Mouse (Mus musculus) thymus, adult 2 months (tissue): Measurements from ENCODE around the gene Tanc1.

Experiments
- CTCF ChIP-seq: fragments of 200-500 bp; IDR thresholded peaks from 2 replicates; pipeline ENCODE4 v1.5.1; 2012; ENCODE audit warnings: mild to moderate bottlenecking, control low read depth, low read length, moderate library complexity, borderline replicate concordance; ENCODE audit not compliant: control insufficient read depth, poor library complexity, insufficient read depth; ENCODE audit errors: extremely low read depth
- POLR2A ChIP-seq: fragments of 200-500 bp; IDR thresholded peaks from 2 replicates; pipeline ENCODE4 v1.6.1; 2012; ENCODE audit warnings: mild to moderate bottlenecking, low read length, control low read depth, moderate library complexity; ENCODE audit not compliant: control insufficient read depth, poor library complexity, insufficient read depth; ENCODE audit errors: extremely low read depth

- TF ChIP-seq POLR2A: no peak
- no peak for TF ChIP-seq CTCF
These were observed 177.1 kb downstream of the Tanc1 start for GRCm38 (mm10) chr2:59788704-59789500.
